Mouse (Mus musculus) small intestine, adult 2 months (tissue): ENCODE measurements around the gene Sox8.

Source experiments
- CTCF ChIP-seq: fragments of 200-500 bp; IDR thresholded peaks from 2 replicates; pipeline ENCODE4 v1.5.1; 2012; ENCODE audit warnings: low read depth, mild to moderate bottlenecking, control low read depth, inconsistent platforms, low read length, moderate library complexity, mixed read lengths; ENCODE audit not compliant: insufficient replicate concordance, insufficient read length; ENCODE audit errors: extremely low read depth
- POLR2A ChIP-seq: fragments of 200-500 bp; IDR thresholded peaks from 2 replicates; pipeline ENCODE4 v1.6.1; 2012; ENCODE audit warnings: low read depth, mild to moderate bottlenecking, control low read depth, inconsistent platforms, low read length, moderate library complexity

DNA sequence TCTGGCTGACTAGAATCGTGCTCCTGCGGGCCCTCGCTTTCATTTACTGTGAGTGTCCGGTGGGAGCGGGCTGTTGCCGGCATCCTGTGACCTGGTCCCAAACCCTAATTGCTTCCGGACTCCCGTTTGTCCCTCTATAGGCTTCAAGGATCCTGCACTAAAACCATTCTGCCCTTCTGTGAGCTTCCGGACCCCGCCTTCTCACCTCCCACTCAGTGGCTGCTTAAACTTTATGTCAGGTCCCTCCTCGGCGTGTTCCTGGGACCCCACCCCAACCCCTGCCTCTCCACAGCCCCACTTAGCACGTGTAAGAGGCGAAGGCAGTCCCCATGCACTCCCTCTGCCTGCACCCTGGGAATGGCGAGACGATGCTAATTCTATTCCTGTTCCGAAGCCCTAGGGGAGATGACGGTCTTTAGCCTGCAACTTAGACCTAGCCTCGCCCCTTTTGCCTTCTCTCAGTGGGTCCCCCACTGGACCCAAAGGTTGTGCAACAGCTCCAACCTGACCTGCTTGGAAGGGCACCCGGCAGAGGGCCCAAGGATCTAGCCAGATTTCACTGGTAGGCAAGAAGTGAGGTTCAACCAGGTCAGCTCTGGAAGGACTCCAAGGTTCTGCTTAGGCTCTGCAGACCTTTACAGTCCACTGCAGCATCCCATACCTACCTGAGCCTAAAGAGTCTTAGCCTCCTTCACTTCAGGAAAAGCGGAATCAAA, 9.0 kb upstream of the Sox8 start:
- TF ChIP-seq CTCF, result no peak
- no peak for TF ChIP-seq POLR2A
